Mouse (Mus musculus) cerebellum, adult (tissue): ENCODE results near the gene Ppp4c.
A peak's percentile ranks its signal among the peaks of the same experiment; 100 is the strongest.

Experiments
- ATAC-seq: cut with Nextera tagmentation; 2 replicates; pipeline ENCODE4 v1.9.2; 2017; ENCODE audit warnings: mild to moderate bottlenecking, moderate library complexity, mixed read lengths; ENCODE audit not compliant: insufficient number of reproducible peaks, low FRiP score, low TSS enrichment

Gene Ppp4c

DNA sequence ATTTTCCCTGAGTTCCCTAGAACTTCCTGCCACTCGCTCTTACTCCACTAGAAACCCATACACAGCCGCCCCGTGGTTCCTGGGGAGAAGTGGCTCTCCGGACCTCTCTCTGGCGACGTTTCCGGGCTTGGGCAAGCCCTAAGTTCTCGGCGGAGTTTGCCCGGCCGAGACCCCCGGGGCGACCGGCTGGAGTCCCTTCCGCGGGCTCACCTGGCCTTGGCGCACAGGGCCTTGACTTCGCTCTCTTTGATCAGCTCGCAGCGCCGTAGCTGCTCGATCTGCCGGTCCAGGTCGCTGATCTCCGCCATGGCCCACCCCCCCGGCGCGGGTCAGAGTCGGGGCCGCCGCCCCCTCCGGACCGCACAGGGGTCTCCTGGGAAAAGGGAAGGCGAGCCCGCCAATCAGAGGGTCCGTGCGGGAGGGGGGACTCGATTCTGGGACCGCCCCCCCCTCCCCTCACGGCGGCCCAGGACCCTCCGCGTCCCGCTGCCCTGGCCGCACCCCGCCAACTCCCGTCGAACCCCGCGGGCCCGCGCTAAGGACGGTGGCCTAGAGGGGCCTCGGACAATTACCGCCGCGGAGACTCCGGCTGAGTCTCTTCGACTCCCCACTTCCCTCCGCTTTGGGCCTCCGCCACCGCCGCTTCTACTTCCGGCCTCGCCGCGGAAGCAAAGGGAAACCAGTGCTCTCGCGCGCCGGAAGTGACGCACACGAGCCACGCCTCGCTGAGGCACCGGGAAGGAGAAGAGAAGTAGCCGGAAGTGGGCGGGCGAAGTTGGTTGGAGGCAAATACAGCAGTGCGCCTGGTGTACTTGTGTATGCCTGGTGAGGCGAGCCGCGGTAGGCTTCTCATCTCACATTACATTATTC is at the start of gene Ppp4c:
Ppp4c (minus strand) TSS at position 646 of the 870 bp plus-strand sequence.
- peak; percentile 89 for ATAC-seq

DNA sequence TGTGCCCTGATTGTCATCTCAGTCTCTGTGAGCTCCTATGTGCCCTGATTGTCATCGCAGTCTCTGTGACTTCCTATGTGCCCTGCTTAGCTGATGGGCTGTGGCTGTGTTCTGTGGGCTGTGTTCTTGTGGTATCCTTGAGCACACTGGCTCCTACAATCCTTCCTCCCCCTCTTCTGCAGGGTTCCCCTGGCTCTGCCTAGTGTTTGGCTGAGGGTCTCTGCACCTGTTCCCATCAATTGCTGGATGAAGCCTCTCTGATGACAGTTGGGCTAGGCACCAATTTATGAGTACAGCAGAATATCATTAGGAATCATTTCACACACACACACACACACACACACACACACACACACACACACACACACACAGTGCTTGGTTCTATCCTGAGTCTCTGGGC is 41.0 kb upstream of the Ppp4c start:
- no peak for ATAC-seq

DNA sequence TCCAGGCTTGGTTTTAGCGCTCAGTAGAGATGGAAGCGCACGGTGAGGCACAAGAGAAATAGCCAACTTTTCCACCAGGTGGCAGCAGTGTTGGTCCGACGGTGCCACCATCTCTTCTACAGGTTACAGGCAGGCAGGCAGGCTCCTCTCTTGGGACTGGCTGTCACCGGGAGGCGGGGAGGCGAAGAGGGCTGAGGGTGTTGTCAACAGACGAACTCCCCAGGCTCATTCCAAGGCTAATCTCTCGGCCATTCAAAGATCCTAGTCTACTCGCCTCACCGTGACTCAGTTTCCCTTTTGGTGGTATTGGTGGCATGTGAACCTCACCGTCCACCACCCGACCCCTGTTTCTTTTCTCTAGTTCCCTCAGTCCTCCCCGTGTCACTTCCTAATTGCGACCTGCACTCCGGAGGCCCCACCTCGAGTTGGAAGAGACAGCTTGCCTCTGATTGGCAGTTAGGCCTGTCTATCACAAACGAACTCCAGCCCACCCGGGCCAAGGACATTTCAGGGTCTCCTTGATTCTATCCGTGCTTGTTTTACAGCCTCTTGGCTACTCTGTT is 39.8 kb upstream of the Ppp4c start:
- peak; percentile 79; the same call in 1 of the 2 replicates for ATAC-seq

DNA sequence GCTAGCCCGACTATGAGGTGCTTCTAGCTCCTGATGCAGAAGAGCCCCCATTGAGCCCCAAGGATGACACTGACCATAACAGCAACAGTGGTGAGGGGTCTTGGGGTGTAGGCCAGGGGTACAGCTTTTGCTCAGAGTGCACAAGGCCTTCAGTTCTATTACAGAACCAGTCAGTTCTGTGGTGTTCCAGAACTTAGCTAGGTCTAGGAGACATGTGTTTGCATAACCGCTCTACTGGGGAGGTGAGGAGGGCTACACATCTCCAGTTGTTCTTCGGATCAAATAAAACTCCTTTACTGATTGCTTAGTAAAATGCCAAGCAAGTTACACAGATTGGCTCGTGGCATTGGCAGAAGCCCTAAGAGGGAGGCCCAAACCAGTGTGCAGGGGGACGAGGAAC is 39.2 kb upstream of the Ppp4c start, which contains the start of gene 4930451I11Rik:
4930451I11Rik (minus strand) TSS at position 101 of the 400 bp plus-strand sequence.
- ATAC-seq, result no peak

DNA sequence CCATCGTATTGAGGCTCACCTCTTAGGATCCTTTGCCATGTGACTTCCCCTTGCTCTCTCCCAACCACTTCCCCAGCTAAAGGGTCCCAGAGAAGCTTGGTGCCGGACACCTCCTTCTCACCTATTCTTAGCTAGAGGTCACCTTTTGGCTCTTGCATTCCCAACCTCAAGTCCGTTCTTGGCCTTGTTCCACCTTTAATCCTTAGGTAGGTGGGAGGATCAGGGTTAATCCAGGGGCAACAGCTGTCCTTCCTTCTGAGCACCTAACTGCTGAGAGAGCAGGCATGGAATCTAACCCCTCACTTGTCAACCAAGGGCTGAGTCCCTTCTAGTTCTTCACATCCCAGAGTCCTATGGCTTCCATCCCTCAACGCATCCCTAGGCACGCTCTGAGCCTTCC is 33.7 kb upstream of the Ppp4c start:
- no peak for ATAC-seq

DNA sequence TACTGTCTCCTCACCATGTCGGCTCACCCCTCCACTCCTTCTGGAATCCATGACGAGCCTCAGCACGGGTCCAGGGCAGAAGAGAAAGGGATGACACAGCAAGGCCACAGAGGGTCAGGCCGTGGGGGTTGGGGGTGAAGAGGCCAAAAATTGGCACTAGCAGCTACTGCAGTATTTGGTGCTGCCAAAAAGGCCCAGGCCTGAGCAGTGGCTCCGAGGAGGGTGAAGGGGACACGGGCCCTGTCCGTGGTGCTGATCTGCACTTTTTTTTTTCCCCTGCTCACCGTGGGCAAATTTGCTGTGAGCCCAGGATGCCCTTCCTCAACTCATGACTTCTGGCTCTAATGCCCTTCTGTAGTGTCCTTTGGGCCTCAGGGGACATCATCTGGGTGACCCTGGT is 33.1 kb upstream of the Ppp4c start:
- ATAC-seq, result no peak

DNA sequence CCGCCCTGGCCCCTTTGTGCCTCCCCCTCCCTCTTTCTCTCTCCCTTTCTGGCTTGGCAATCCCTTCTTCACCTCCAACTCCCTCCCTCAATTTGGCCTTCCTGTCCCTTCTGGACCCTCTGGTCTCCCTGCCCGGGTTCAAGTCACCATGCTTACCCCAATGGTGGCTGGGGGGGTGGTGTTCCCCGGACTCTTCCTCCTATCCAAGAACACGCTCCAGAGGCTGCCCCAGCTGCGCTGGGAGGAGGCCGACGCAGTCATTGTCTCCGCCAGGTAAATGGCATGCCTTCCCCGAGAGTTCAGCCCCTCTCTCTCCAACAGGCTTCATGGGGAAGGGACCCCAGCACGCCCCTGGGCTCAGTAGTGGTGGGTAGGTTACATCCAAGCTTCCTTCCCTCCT is 31.6 kb upstream of the Ppp4c start:
- ATAC-seq, result no peak

DNA sequence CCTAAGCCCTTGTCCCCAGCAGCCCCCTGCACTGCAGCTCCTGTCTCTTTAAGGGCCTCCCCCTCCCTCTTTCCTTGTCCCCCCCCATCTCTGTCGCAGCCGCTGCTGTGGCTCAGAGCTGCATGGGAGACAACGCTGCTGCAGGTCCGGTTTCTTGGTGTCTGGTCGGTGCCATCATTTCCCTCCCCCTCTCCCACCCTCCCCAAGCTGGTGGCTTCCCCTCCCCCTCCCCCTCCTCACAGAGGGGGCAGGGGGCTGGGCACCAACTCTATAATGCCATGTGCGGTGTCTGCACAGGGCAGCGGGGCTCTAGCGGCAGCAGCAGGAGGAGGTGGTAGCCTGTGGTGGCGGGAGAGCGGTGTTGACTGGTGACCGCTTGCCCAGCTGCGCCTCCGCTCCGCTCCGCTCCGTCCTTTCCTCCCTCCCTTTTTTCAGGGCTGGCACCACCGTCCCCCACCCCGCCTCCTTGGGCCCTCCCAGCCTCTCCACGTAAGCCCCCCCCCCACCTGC is 31.0 kb upstream of the Ppp4c start:
- ATAC-seq, result 0 out of 2 replicates have a peak, but pooled peaks have one; percentile 7

DNA sequence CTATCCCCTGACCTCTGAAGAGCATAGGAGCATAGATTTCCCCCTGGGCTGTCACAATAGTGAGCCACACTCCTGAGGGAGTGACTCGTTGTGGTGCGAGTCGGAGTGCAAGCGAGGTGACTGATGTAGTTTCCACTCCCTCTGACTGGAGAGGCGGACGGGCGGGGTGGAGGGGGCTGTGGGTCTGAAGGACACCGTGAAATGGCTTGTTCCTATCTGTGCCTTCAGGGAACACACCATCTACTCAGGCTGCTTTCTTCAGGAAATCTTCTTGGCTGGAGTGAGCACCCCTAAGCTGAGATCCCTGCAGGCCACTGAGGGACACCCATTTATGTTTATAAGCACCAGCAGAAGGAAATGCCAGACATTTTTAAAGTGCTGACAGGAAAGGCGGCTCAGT is 30.4 kb upstream of the Ppp4c start:
- ATAC-seq, result 0 out of 2 replicates have a peak, but pooled peaks have one; percentile 9

DNA sequence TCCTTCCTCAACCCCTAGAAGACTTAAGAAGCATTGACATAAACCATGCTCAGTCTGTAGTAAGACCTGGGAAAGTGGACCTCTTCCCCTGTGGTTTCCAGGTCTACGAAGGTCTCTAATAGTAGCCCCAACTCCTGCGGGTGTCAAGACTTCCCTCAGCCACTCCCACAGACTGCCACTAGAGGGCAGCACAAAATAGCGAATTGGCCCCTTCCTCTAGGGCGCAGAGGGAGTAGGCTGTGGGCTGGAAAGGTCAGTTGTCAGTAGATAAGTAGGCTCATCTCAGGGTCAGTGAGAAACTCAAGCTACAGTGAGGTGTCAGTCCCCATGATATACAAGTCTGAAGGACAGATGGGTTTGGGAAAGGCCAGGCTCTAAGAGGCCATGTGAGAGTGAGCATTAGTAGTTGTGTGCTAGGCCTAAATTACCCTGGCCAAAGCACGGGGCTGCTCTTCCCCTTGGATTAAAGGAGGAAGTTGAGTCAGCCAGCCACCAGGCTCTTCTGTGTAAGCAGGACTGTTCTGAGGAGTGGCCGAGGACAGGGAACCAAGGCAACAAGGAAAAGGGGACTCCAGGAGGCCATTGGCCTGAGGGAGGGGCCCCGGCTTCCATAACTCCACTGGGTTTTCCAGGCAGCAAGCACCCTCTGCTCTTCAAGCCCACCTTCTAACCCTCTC is 29.7 kb upstream of the Ppp4c start:
- ATAC-seq, result peak; percentile 62; the same call in 1 of the 2 replicates

DNA sequence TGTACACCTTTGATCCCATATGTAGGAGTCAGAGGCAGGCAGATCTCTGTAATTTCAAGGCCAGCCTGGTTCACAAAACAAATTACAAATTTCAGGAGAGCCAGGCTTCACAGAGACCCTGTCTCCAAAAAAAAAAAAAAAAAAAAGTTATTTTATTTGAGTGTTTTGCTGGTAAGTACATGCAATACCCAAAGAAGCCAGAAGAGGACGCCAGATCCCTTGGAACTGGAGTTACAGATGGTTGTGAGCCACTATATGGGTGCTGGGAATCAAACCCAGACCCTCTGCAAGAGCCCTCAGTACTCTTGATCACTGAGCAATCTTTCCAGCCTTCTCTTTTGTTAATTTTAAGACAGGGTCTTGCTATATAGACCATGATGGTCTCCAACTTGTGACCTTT is 26.5 kb upstream of the Ppp4c start:
- no peak for ATAC-seq

DNA sequence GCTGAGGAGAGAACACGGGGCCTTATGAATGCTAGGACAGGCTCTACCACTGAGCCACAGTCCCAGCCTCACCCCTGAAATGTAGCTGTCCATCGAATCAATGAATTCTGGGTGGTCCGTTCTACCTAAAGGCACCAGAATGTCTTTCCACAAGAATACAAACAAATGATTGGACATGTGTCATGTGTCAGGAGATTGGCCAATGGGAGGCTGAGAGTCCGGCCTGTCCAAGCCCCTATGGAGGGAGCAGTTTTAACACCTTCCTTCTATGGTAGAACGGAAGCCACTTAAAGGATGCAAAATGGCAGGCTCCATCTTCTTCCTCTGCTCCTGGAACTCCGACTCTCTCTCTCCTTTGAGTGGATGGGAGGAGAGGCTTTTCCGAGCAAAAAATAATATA is 25.3 kb upstream of the Ppp4c start:
- ATAC-seq, result no peak

DNA sequence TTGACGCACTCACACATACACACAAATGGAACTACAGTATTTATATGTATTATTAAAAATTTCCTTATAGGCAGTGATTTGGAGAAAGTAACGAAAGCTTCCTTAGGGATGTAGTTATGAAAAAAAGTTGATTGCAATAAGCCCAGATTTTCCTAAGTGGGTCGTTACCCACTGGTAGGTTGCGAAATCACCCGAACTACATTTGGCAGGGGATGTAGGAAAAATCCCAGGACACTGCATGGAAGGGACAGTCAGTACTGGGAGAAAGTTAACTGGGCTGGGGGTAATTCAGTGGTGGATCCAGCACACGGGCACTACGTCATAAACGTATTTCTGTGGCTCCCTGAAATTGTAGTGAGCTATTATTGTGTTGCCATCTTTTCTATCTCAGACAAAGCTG is 24.2 kb upstream of the Ppp4c start:
- no peak for ATAC-seq

DNA sequence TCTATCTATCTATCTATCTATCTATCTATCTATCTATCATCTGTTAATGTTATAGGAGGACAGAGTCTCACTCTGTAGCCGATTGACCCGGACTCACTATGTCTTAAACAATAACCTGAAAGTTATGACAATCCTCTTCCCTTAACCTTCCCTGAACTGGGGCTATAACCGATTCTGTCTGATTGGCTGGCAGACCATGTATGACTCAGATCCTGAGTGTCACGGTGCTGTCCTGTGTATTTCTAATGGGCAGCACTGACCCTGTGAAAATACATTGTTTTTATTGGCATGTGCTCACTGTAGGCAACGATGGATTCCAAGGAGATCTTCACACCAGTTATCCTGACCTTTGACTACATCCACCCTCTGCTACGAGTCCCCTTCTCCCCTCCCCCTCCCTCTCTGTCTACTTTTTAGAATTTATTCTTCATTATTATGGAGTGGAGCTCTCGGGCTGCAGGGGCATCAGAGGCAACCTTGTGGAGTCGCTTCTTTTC is 23.5 kb upstream of the Ppp4c start:
- no peak for ATAC-seq

DNA sequence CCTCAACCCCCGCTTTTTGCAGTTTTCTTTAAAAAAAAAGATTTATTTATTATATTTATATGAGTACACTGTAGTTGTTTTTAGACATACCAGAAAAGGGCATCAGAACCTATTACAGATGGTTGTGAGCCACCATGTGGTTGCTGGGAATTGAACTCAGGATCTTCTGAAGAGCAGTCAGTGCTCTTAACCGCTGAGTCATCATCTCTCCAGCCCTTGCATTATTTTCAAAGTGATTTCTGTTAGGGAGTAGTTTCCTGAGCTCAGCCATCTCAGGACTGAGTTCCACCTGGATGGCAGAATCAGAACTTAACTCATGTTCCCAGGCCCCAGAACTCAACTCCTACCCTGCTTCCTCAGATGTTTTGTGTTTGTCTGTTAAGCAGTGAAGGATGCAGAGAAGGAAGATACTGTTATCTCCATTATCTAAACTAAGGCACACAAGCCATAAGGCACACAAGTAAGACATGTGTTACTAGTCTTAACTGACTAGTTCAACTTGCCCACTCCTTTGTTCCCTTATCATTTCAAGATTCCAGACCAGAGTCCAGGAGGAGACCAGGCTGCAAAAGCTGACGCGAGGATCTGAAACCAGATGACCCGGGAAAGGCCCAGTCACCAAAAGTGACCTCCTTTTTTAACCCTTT is 17.6 kb upstream of the Ppp4c start:
- no peak for ATAC-seq

DNA sequence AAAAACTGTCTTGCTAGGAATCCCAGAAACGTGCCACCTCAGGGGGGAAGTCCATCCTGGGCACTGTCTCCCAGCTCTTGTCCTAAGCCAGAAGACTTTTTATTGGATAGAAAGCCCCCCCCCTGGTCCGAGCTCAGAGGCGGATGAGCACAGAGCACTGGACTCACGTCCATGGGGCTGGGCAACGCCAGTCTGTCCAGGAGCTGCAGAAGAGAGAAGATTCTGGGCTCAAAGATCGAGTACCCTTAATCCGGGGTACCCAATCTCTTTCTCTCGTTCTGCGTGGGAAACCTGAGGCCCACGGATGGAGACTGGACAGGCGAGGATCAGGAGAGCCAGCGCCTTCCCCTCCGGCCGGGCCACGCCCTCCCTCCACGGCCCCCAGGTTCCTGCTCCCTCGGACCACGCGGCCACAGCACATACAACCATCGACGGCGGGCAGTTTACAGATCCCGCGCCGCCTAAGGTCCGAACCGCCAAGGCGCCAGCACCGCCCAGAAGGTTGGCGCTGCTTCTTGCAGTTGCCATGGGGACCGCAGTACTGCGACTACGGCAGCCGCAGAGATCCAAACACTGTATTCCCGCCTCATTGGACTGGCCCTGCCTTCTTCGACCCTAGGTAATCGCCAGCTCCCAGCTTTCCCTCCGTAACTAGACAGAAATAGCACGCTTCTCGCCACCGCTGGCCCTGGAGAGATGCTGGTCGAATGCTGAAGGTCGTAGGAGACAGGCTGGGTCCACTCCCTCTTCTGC is 16.6 kb upstream of the Ppp4c start:
- peak; percentile 88 for ATAC-seq

DNA sequence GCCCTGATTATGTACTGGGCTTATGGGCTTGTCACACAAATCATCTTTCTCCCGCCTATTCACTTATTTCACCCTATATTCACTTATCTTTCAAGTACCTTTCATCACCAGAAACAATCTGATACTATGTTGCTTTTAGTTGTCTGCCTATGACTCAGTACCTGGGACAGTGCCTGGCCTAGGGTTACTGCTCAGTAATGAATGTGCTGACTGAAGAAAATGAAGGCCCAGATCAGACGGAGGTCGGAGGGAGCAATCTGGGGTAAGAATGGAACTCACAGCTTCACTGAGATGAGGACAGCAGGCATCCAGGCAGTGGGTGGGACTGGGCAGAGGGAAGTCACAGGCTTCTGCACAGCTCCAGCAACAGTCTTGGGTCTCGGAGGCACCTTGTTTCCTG is 15.1 kb upstream of the Ppp4c start:
- no peak for ATAC-seq

DNA sequence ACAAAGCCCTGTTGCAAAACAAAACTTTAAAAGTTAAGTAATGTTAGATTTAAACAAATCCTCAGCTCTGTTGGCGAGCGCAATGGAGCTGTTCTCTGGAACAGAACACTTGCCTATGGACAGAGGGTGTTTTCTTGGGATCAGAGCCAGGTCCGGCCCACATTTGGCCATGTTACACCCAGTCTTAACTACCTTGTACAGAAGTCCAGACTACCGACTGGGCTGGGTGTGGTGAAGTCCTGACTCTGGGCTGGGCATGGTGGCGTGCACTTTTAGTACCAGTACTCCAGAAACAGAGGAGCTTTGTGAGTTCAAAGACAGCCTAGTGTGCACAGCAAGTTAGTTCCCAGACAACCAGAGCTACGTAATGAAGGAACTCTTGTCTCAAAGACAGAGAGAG is 14.7 kb upstream of the Ppp4c start:
- no peak for ATAC-seq

DNA sequence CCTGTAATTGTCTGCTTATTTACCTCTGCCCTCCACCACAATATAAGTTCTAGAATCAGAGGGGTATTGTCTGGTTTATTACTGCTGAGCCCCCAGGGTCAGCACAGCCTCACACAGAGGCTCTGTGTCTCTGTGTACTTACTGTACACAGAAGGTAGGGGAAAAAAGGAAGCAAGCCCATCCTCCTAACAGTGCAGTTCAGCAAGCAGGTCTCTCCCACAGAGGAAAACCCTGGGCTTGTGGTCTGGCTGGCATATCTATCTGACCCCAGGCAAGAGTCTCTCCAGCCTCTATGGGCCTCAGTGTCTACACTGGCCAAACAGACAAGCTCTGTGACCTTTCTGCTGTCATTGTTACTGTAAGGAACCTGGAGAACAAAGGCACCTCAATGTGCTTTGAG is 11.5 kb upstream of the Ppp4c start:
- no peak for ATAC-seq

DNA sequence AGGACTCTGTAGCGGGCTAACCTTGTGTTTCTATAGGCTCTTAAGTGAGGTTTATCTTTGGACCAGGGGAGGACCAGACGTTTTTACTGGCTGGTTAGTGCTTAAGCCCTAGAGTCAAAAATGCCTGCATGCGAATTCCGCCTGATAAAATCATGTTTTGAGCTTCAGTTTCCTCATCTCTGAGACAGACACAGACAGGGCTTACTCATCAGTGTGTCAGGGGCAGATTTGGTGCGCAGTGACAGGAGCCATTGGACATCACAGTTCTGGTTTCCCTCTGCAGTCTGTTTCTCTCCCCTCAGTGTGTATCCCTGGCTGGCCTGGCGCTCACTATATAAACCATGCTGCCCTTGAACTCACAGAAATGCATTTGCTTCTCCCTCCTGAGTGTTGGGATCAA is 10.9 kb upstream of the Ppp4c start:
- ATAC-seq, result no peak
